Mouse (Mus musculus): ENCODE results near the gene Zfr2.
"Not testable (repeated sequence)": the region's sequence is repeated elsewhere in the genome, so short reads cannot be mapped to it uniquely, and the experiment has no call there.

Zfr2 gene

GRCm38 (mm10) chr10:81202978-81203720, 29.8 kb upstream of the Zfr2 start:
- DNase-seq, result no peak

- no peak for DNase-seq
These were observed 28.8 kb upstream of the Zfr2 start for GRCm38 (mm10) chr10:81204137-81204536.

- DNase-seq, result no peak
These were observed 22.8 kb upstream of the Zfr2 start for GRCm38 (mm10) chr10:81210154-81210553.

- no peak for DNase-seq
These were observed 16.7 kb upstream of the Zfr2 start for GRCm38 (mm10) chr10:81216260-81216659.

- DNase-seq, result no peak
These were observed 16.1 kb upstream of the Zfr2 start for GRCm38 (mm10) chr10:81216810-81217209.

GRCm38 (mm10) chr10:81217267-81217666, 15.7 kb upstream of the Zfr2 start:
- DNase-seq, result not testable (repeated sequence)

- DNase-seq, result peak; percentile 69
These were observed 15.0 kb upstream of the Zfr2 start for GRCm38 (mm10) chr10:81217964-81218363.

- DNase-seq, result no peak
These were observed 11.4 kb upstream of the Zfr2 start for GRCm38 (mm10) chr10:81221402-81222015.

GRCm38 (mm10) chr10:81223731-81224130, 9.2 kb upstream of the Zfr2 start:
- DNase-seq, result not testable (repeated sequence)

GRCm38 (mm10) chr10:81229735-81230437, 3.1 kb upstream of the Zfr2 start:
- no peak for DNase-seq

- peak; percentile 79 for DNase-seq
These were observed 2.3 kb upstream of the Zfr2 start, which contains the start of gene Atcay for GRCm38 (mm10) chr10:81230438-81231332. Gene Atcay, minus strand, starts transcription at chr10:81230833.

GRCm38 (mm10) chr10:81231436-81231835, 1.5 kb upstream of the Zfr2 start:
- DNase-seq, result no peak

GRCm38 (mm10) chr10:81233226-81233585, 251 bp downstream of the Zfr2 start:
- no peak for DNase-seq

GRCm38 (mm10) chr10:81234206-81234605, 1.3 kb downstream of the Zfr2 start:
- no peak for DNase-seq

- DNase-seq, result no peak
These were observed 3.7 kb downstream of the Zfr2 start for GRCm38 (mm10) chr10:81236471-81237268.

- no peak for DNase-seq
These were observed 5.7 kb downstream of the Zfr2 start for GRCm38 (mm10) chr10:81238618-81239017.

GRCm38 (mm10) chr10:81240876-81241275, 7.9 kb downstream of the Zfr2 start:
- DNase-seq, result no peak

- no peak for DNase-seq
These were observed 9.1 kb downstream of the Zfr2 start for GRCm38 (mm10) chr10:81242021-81242420.

GRCm38 (mm10) chr10:81244146-81244545, 11.2 kb downstream of the Zfr2 start:
- no peak for DNase-seq

- DNase-seq, result peak; percentile 87
These were observed 11.6 kb downstream of the Zfr2 start for GRCm38 (mm10) chr10:81244595-81244994.

GRCm38 (mm10) chr10:81245166-81245565, 12.2 kb downstream of the Zfr2 start:
- DNase-seq, result no peak

- no peak for DNase-seq
These were observed 14.8 kb downstream of the Zfr2 start for GRCm38 (mm10) chr10:81247804-81248203.

All from cerebellum, adult 8-10 months (tissue).